Mouse (Mus musculus): Measurements from ENCODE around the gene Kctd18. TPM values are rescaled to one million over a fixed set of nuclear protein-coding genes. Genes with fewer than 3 reads are reported as not detected.
"Not testable (repeated sequence)": the region's sequence is repeated elsewhere in the genome, so short reads cannot be mapped to it uniquely, and the experiment has no call there.

The Kctd18 gene
- polyA plus RNA-seq, 1 experiment from 2014 or later = 27.6 TPM

GRCm38 (mm10) chr1:58031160-58031769 is 12.5 kb upstream of the Kctd18 start:
- peak; percentile 40; the same call in 1 of the 2 replicates for ATAC-seq (ENCODE audit: low FRiP score)
- Histone ChIP-seq H3K27me3 (no peaks in the 10 kb centered on the region), H3K27ac (no peak overlapping the region), H3K4me1 (peaks cover 8% of the 10 kb centered on the region; the same call in 1 of the 2 replicates), H3K4me3 (no peak overlapping the region), H3K9ac (no peak overlapping the region), H3K9me3 (replicated peaks) (no peaks in the 10 kb centered on the region), H3K4me2 (replicated peaks) (no peak overlapping the region), H3K36me3 (no peaks in the 10 kb centered on the region)
- WGBS = 68% methylated on average over 10 of the region's 10 CpGs

- no peak overlapping the region for H3K27ac ChIP-seq
- peaks cover 8% of the 10 kb centered on the region; the same call in 1 of the 2 replicates for H3K4me1 ChIP-seq
- H3K9me3 ChIP-seq (replicated peaks) = no peaks in the 10 kb centered on the region
- WGBS = 34% methylated on average over 13 of the region's 13 CpGs
- H3K9ac ChIP-seq = no peak overlapping the region
- no peaks in the 10 kb centered on the region for H3K36me3 ChIP-seq
- H3K4me2 ChIP-seq (replicated peaks) = peak overlapping the region; percentile 36; the same call in 1 of the 2 replicates
- no peaks in the 10 kb centered on the region for H3K27me3 ChIP-seq
- no peak overlapping the region for H3K4me3 ChIP-seq
- ATAC-seq (ENCODE audit: low FRiP score) = no peak
These were observed 11.6 kb upstream of the Kctd18 start for GRCm38 (mm10) chr1:58030156-58030871.

- ATAC-seq (ENCODE audit: low FRiP score) = no peak
- Histone ChIP-seq H3K9me3 (replicated peaks) (no peaks in the 10 kb centered on the region), H3K27ac (no peak within 1 kb of the TSS), H3K9ac (no peak within 1 kb of the TSS), H3K27me3 (no peaks in the 10 kb centered on the region), H3K4me2 (replicated peaks) (peak within 1 kb of the TSS; percentile 36; the same call in 1 of the 2 replicates), H3K36me3 (no peaks in the 10 kb centered on the region), H3K4me1 (peaks cover 8% of the 10 kb centered on the region; the same call in 1 of the 2 replicates), H3K4me3 (no peak within 1 kb of the TSS)
- WGBS = 15% methylated on average over 12 of the region's 12 CpGs
These were observed 10.9 kb upstream of the Kctd18 start, which contains the start of gene Aox1 for GRCm38 (mm10) chr1:58029636-58030117. Gene Aox1 (plus strand): TSS chr1:58029931.

GRCm38 (mm10) chr1:58027707-58028106 is 9.0 kb upstream of the Kctd18 start:
- Histone ChIP-seq H3K36me3 (peaks cover 4% of the 10 kb centered on the region; the same call in 1 of the 2 replicates), H3K27me3 (no peaks in the 10 kb centered on the region), H3K9me3 (replicated peaks) (no peaks in the 10 kb centered on the region), H3K9ac (no peak overlapping the region), H3K27ac (no peak overlapping the region), H3K4me1 (peaks cover 8% of the 10 kb centered on the region; the same call in 1 of the 2 replicates), H3K4me3 (no peak overlapping the region), H3K4me2 (replicated peaks) (no peak overlapping the region)
- WGBS = 83% methylated on average over 7 of the region's 7 CpGs
- ATAC-seq (ENCODE audit: low FRiP score) = no peak

- H3K27me3 ChIP-seq; H3K9me3 ChIP-seq (replicated peaks): not testable (repeated sequence)
- peaks cover 14% of the 10 kb centered on the region; the same call in 1 of the 2 replicates for H3K36me3 ChIP-seq
These were observed 12.4 kb downstream of the Kctd18 start for GRCm38 (mm10) chr1:58006388-58006787.

GRCm38 (mm10) chr1:57998146-57998545 is 20.6 kb downstream of the Kctd18 start:
- ATAC-seq (ENCODE audit: low FRiP score) = no peak

More at GRCm38 (mm10) chr1:58006388-58006787, 12.4 kb downstream of the Kctd18 start:
- H3K4me2 ChIP-seq (replicated peaks); H3K27ac ChIP-seq; H3K9ac ChIP-seq; H3K4me3 ChIP-seq; ATAC-seq (ENCODE audit: low FRiP score); H3K4me1 ChIP-seq: not testable (repeated sequence)
- WGBS = 97% methylated on average over 6 of the region's 7 CpGs

GRCm38 (mm10) chr1:57996133-57996615 is 22.6 kb downstream of the Kctd18 start:
- no peaks in the 10 kb centered on the region for H3K9me3 ChIP-seq (replicated peaks)
- H3K27me3 ChIP-seq = no peaks in the 10 kb centered on the region
- peaks cover 15% of the 10 kb centered on the region for H3K4me1 ChIP-seq
- WGBS = under 1% methylated on average over 29 of the region's 29 CpGs
- peak overlapping the region; percentile 89 for H3K27ac ChIP-seq
- H3K4me2 ChIP-seq (replicated peaks) = peak overlapping the region; percentile 67
- peak overlapping the region; percentile 93 for H3K4me3 ChIP-seq
- H3K36me3 ChIP-seq = no peaks in the 10 kb centered on the region; the same call in 1 of the 2 replicates
- H3K9ac ChIP-seq = peak overlapping the region; percentile 71
- peak; percentile 67; the same call in 1 of the 2 replicates for ATAC-seq (ENCODE audit: low FRiP score)

More at GRCm38 (mm10) chr1:57998146-57998545, 20.6 kb downstream of the Kctd18 start:
- Histone ChIP-seq H3K27ac (no peak overlapping the region), H3K27me3 (no peaks in the 10 kb centered on the region), H3K36me3 (no peaks in the 10 kb centered on the region; the same call in 1 of the 2 replicates), H3K4me2 (replicated peaks) (no peak overlapping the region), H3K9ac (no peak overlapping the region), H3K4me1 (peaks cover 15% of the 10 kb centered on the region), H3K9me3 (replicated peaks) (no peaks in the 10 kb centered on the region), H3K4me3 (no peak overlapping the region)
- 85% methylated on average over 3 of the region's 3 CpGs for WGBS

GRCm38 (mm10) chr1:57995432-57996132 is 23.2 kb downstream of the Kctd18 start, which contains the start of gene Sgo2a:
Gene Sgo2a (plus strand): TSS chr1:57995971.
- peak; percentile 99 for ATAC-seq (ENCODE audit: low FRiP score)
- WGBS = 7% methylated on average over 30 of the region's 30 CpGs

GRCm38 (mm10) chr1:57991277-57991676 is 27.5 kb downstream of the Kctd18 start:
- Histone ChIP-seq H3K36me3 (no peaks in the 10 kb centered on the region), H3K4me2 (replicated peaks) (no peak overlapping the region), H3K27ac (no peak overlapping the region), H3K9me3 (replicated peaks) (no peaks in the 10 kb centered on the region), H3K4me1 (peaks cover 1% of the 10 kb centered on the region), H3K4me3 (no peak overlapping the region), H3K27me3 (no peaks in the 10 kb centered on the region), H3K9ac (no peak overlapping the region)
- ATAC-seq (ENCODE audit: low FRiP score) = no peak
- WGBS = 75% methylated on average over 2 of the region's 2 CpGs

More at GRCm38 (mm10) chr1:57995432-57996132, 23.2 kb downstream of the Kctd18 start, which contains the start of gene Sgo2a:
- Histone ChIP-seq H3K27me3 (no peaks in the 10 kb centered on the region), H3K9me3 (replicated peaks) (no peaks in the 10 kb centered on the region), H3K4me1 (peaks cover 15% of the 10 kb centered on the region), H3K9ac (peak within 1 kb of the TSS; percentile 71), H3K27ac (peak within 1 kb of the TSS; percentile 89), H3K4me3 (peak within 1 kb of the TSS; percentile 93), H3K36me3 (no peaks in the 10 kb centered on the region; the same call in 1 of the 2 replicates), H3K4me2 (replicated peaks) (peak within 1 kb of the TSS; percentile 67)

GRCm38 (mm10) chr1:57989052-57989600 is 29.6 kb downstream of the Kctd18 start:
- no peaks in the 10 kb centered on the region for H3K27me3 ChIP-seq
- H3K4me1 ChIP-seq = no peaks in the 10 kb centered on the region
- H3K4me2 ChIP-seq (replicated peaks) = no peak overlapping the region
- no peaks in the 10 kb centered on the region for H3K36me3 ChIP-seq
- no peak overlapping the region for H3K9ac ChIP-seq
- H3K27ac ChIP-seq = no peak overlapping the region
- no peak overlapping the region for H3K4me3 ChIP-seq
- H3K9me3 ChIP-seq (replicated peaks) = no peaks in the 10 kb centered on the region
- WGBS = 76% methylated on average over 6 of the region's 6 CpGs
- no peak for ATAC-seq (ENCODE audit: low FRiP score)

- no peak overlapping the region for H3K4me3 ChIP-seq
These were observed 41.9 kb downstream of the Kctd18 start for GRCm38 (mm10) chr1:57976860-57977259.

More at GRCm38 (mm10) chr1:57976860-57977259, 41.9 kb downstream of the Kctd18 start:
- Histone ChIP-seq H3K4me2 (replicated peaks) (no peak overlapping the region), H3K27ac (no peak overlapping the region), H3K9me3 (replicated peaks) (no peaks in the 10 kb centered on the region), H3K9ac (no peak overlapping the region), H3K36me3 (no peaks in the 10 kb centered on the region), H3K27me3 (no peaks in the 10 kb centered on the region), H3K4me1 (no peaks in the 10 kb centered on the region)
- ATAC-seq (ENCODE audit: low FRiP score) = no peak
- 94% methylated on average over 3 of the region's 3 CpGs for WGBS
